Comparison of ENCODE assay signal across 8 mouse cellular contexts in genomic region chr7:141092051-141092735, GRCm38 (mm10). TPM values are rescaled to one million over a fixed set of nuclear protein-coding genes. Genes with fewer than 3 reads are reported as not detected.
DNase-seq lines count a peak whose midpoint lies in the region; ATAC-seq and TF ChIP-seq lines count a peak whose summit lies in the region.

No protein-coding gene starts in this region.

- H3K9me3 ChIP-seq in heart, embryonic 13.5 days = no peaks in the 10 kb centered on the region
- H3K9me3 ChIP-seq in kidney, embryonic 15.5 days (replicated peaks) = no peaks in the 10 kb centered on the region
- H3K9me3 ChIP-seq in neural tube, embryonic 14.5 days (ENCODE audit: control insufficient read depth, low read length) = no peaks in the 10 kb centered on the region

- peak overlapping the region; percentile 61 for H3K9ac ChIP-seq in heart, embryonic 13.5 days
- no peak overlapping the region for H3K9ac ChIP-seq in kidney, embryonic 15.5 days
- 0 out of 2 replicates have a peak overlapping the region, but pooled peaks have one; percentile 21 for H3K9ac ChIP-seq in neural tube, embryonic 14.5 days (replicated peaks; ENCODE audit: low read depth, low read length)

- WGBS in heart, embryonic 13.5 days = 5% methylated on average over 37 of the region's 37 CpGs
- 7% methylated on average over 37 of the region's 37 CpGs for WGBS in kidney, embryonic 15.5 days
- 15% methylated on average over 37 of the region's 37 CpGs for WGBS in lung, adult 2 months
- 6% methylated on average over 37 of the region's 37 CpGs for WGBS in neural tube, embryonic 14.5 days

- TF ChIP-seq CTCF in lung, adult 2 months (IDR thresholded peaks at IDR 0.05; ENCODE audit: insufficient read depth, low read length) = peak; percentile 70

- H3K4me3 ChIP-seq in heart, embryonic 13.5 days = peak overlapping the region; percentile 28
- peak overlapping the region; percentile 18 for H3K4me3 ChIP-seq in kidney, embryonic 15.5 days (replicated peaks)
- H3K4me3 ChIP-seq in lung, adult 2 months (replicated peaks; ENCODE audit: extremely low read depth, low read depth, low read length) = no peak overlapping the region
- 0 out of 2 replicates have a peak overlapping the region, but pooled peaks have one; percentile 0 for H3K4me3 ChIP-seq in neural tube, embryonic 14.5 days (ENCODE audit: low read depth, low read length)

- H3K27me3 ChIP-seq in heart, embryonic 13.5 days (replicated peaks) = peaks cover 74% of the 10 kb centered on the region
- H3K27me3 ChIP-seq in kidney, embryonic 15.5 days = peaks cover 36% of the 10 kb centered on the region
- 0 out of 2 replicates have a peak, but pooled peaks cover 3% of the 10 kb centered on the region for H3K27me3 ChIP-seq in neural tube, embryonic 14.5 days (ENCODE audit: control insufficient read depth, insufficient read depth, low read length)

- peak overlapping the region; percentile 65 for H3K4me2 ChIP-seq in heart, embryonic 13.5 days
- peak overlapping the region; percentile 52 for H3K4me2 ChIP-seq in kidney, embryonic 15.5 days
- peak overlapping the region; percentile 31 for H3K4me2 ChIP-seq in neural tube, embryonic 14.5 days (ENCODE audit: low read depth, low read length)

- peak; percentile 95 for ATAC-seq in erythroblast, adult 5-6 weeks (replicated peaks; ENCODE audit: low FRiP score, poor library complexity, severe bottlenecking)
- ATAC-seq in heart, embryonic 13.5 days (ENCODE audit: extremely low read depth, insufficient number of reproducible peaks, low FRiP score, low TSS enrichment) = peak; percentile 82
- ATAC-seq in kidney, embryonic 15.5 days (replicated peaks; ENCODE audit: low FRiP score) = peak; percentile 79
- peak; percentile 72 for ATAC-seq in neural tube, embryonic 14.5 days (ENCODE audit: low read depth)

- no peaks in the 10 kb centered on the region for H3K36me3 ChIP-seq in heart, embryonic 13.5 days
- no peaks in the 10 kb centered on the region for H3K36me3 ChIP-seq in kidney, embryonic 15.5 days
- no peaks in the 10 kb centered on the region for H3K36me3 ChIP-seq in neural tube, embryonic 14.5 days (ENCODE audit: control insufficient read depth, insufficient read depth, low read length)

- DNase-seq in CD8-positive naive resting alpha-beta T cell, adult 2 months (ENCODE audit: low read depth in 2 of 2, low spot score in 2 of 2) = peak; percentile 76 to 80
- DNase-seq in brain, adult 2 months (ENCODE audit: low read depth, low spot score) = peak; percentile 84
- DNase-seq in lung, adult 2 months = peak; percentile 83
- DNase-seq in thymus, postnatal 0 days (ENCODE audit: low spot score) = peak; percentile 84

- no peak overlapping the region for H3K27ac ChIP-seq in heart, embryonic 13.5 days (replicated peaks)
- no peak overlapping the region for H3K27ac ChIP-seq in kidney, embryonic 15.5 days
- no peak overlapping the region for H3K27ac ChIP-seq in neural tube, embryonic 14.5 days (ENCODE audit: low read depth, low read length)

- peaks cover 22% of the 10 kb centered on the region for H3K4me1 ChIP-seq in heart, embryonic 13.5 days
- peaks cover 59% of the 10 kb centered on the region for H3K4me1 ChIP-seq in kidney, embryonic 15.5 days
- peaks cover 7% of the 10 kb centered on the region for H3K4me1 ChIP-seq in lung, adult 2 months (ENCODE audit: control insufficient read depth, insufficient read depth, low read length)
- H3K4me1 ChIP-seq in neural tube, embryonic 14.5 days (ENCODE audit: control insufficient read depth, insufficient read depth, low read length) = no peaks in the 10 kb centered on the region

- TF ChIP-seq POLR2A in lung, adult 2 months (IDR thresholded peaks at IDR 0.05; ENCODE audit: borderline replicate concordance, extremely low read depth, low read depth, low read length) = peak; percentile 15; the same call in 1 of the 2 replicates

RNA-seq across cellular contexts. Expression of gene Sigirr, which starts 8.2 kb away (rescaled TPM):
- 4.2 TPM in 1 of 2 replicates, not detected in the other for total RNA-seq in erythroblast, adult 5-6 weeks (2015; ENCODE audit: low replicate concordance)
- total RNA-seq in erythroblast, adult 5-6 weeks (2017; ENCODE audit: low replicate concordance) = 2.8 and 4.4 TPM in 2 replicates
- 3.4 and 3.5 TPM in 2 replicates for polyA plus RNA-seq in heart, embryonic 13.5 days (2015; fragmentation: Nextera tagmentation; extraction: Ambion mirVana)
- polyA plus RNA-seq in kidney, embryonic 15.5 days (2015; fragmentation: Nextera tagmentation; extraction: Ambion mirVana) = 20.8 and 24.7 TPM in 2 replicates
- 40.5 and 40.6 TPM in 2 replicates for polyA plus RNA-seq in lung, adult 2 months (2012; rRNA removed)
- polyA plus RNA-seq in neural tube, embryonic 14.5 days (2014; fragmentation: Nextera tagmentation; extraction: Ambion mirVana) = 1.2 and 2.2 TPM in 2 replicates
- polyA plus RNA-seq in thymus, postnatal 0 days (2015; fragmentation: Nextera tagmentation; extraction: Ambion mirVana) = 45.9 and 51.9 TPM in 2 replicates

RNA-seq across cellular contexts. Expression of gene Pkp3, which starts 14.2 kb away (rescaled TPM):
- not detected in 2 replicates for total RNA-seq in erythroblast, adult 5-6 weeks (2015; ENCODE audit: low replicate concordance)
- total RNA-seq in erythroblast, adult 5-6 weeks (2017; ENCODE audit: low replicate concordance) = not detected in 2 replicates
- 0.31 and 0.72 TPM in 2 replicates for polyA plus RNA-seq in heart, embryonic 13.5 days (2015; fragmentation: Nextera tagmentation; extraction: Ambion mirVana)
- 7.8 and 7.9 TPM in 2 replicates for polyA plus RNA-seq in kidney, embryonic 15.5 days (2015; fragmentation: Nextera tagmentation; extraction: Ambion mirVana)
- 23.8 and 47.7 TPM in 2 replicates for polyA plus RNA-seq in lung, adult 2 months (2012; rRNA removed)
- polyA plus RNA-seq in neural tube, embryonic 14.5 days (2014; fragmentation: Nextera tagmentation; extraction: Ambion mirVana) = not detected in 2 replicates
- 45.1 and 47.8 TPM in 2 replicates for polyA plus RNA-seq in thymus, postnatal 0 days (2015; fragmentation: Nextera tagmentation; extraction: Ambion mirVana)

RNA-seq across cellular contexts. Expression of gene Ano9, which starts 25.4 kb away (rescaled TPM):
- total RNA-seq in erythroblast, adult 5-6 weeks (2015; ENCODE audit: low replicate concordance) = not detected in 2 replicates
- not detected in 2 replicates for total RNA-seq in erythroblast, adult 5-6 weeks (2017; ENCODE audit: low replicate concordance)
- polyA plus RNA-seq in heart, embryonic 13.5 days (2015; fragmentation: Nextera tagmentation; extraction: Ambion mirVana) = 0.21 and 0.23 TPM in 2 replicates
- polyA plus RNA-seq in kidney, embryonic 15.5 days (2015; fragmentation: Nextera tagmentation; extraction: Ambion mirVana) = 6.0 TPM in 2 replicates
- polyA plus RNA-seq in lung, adult 2 months (2012; rRNA removed) = 2.8 and 10.7 TPM in 2 replicates
- 0.14 and 0.63 TPM in 2 replicates for polyA plus RNA-seq in neural tube, embryonic 14.5 days (2014; fragmentation: Nextera tagmentation; extraction: Ambion mirVana)
- polyA plus RNA-seq in thymus, postnatal 0 days (2015; fragmentation: Nextera tagmentation; extraction: Ambion mirVana) = 0.18 and 0.33 TPM in 2 replicates

RNA-seq across cellular contexts. Expression of gene Ptdss2, which starts 30.0 kb away (rescaled TPM):
- 123 and 158 TPM in 2 replicates for total RNA-seq in erythroblast, adult 5-6 weeks (2015; ENCODE audit: low replicate concordance)
- total RNA-seq in erythroblast, adult 5-6 weeks (2017; ENCODE audit: low replicate concordance) = 153 and 164 TPM in 2 replicates
- polyA plus RNA-seq in heart, embryonic 13.5 days (2015; fragmentation: Nextera tagmentation; extraction: Ambion mirVana) = 57.9 and 66.4 TPM in 2 replicates
- polyA plus RNA-seq in kidney, embryonic 15.5 days (2015; fragmentation: Nextera tagmentation; extraction: Ambion mirVana) = 79.9 and 83.4 TPM in 2 replicates
- polyA plus RNA-seq in lung, adult 2 months (2012; rRNA removed) = 22.9 and 24.1 TPM in 2 replicates
- 71.7 and 80.8 TPM in 2 replicates for polyA plus RNA-seq in neural tube, embryonic 14.5 days (2014; fragmentation: Nextera tagmentation; extraction: Ambion mirVana)
- 25.5 and 28.8 TPM in 2 replicates for polyA plus RNA-seq in thymus, postnatal 0 days (2015; fragmentation: Nextera tagmentation; extraction: Ambion mirVana)

RNA-seq across cellular contexts. Expression of gene B4galnt4, which starts 31.3 kb away (rescaled TPM):
- 0.84 TPM in 1 of 2 replicates, not detected in the other for total RNA-seq in erythroblast, adult 5-6 weeks (2015; ENCODE audit: low replicate concordance)
- not detected in 2 replicates for total RNA-seq in erythroblast, adult 5-6 weeks (2017; ENCODE audit: low replicate concordance)
- 1.6 and 2.7 TPM in 2 replicates for polyA plus RNA-seq in heart, embryonic 13.5 days (2015; fragmentation: Nextera tagmentation; extraction: Ambion mirVana)
- polyA plus RNA-seq in kidney, embryonic 15.5 days (2015; fragmentation: Nextera tagmentation; extraction: Ambion mirVana) = 12.4 and 15.4 TPM in 2 replicates
- polyA plus RNA-seq in lung, adult 2 months (2012; rRNA removed) = 0.33 and 0.36 TPM in 2 replicates
- polyA plus RNA-seq in neural tube, embryonic 14.5 days (2014; fragmentation: Nextera tagmentation; extraction: Ambion mirVana) = 34.8 and 36.6 TPM in 2 replicates
- polyA plus RNA-seq in thymus, postnatal 0 days (2015; fragmentation: Nextera tagmentation; extraction: Ambion mirVana) = 2.0 and 2.5 TPM in 2 replicates
